Mouse (Mus musculus): ENCODE data around the gene Fjx1.

Gene Fjx1

GRCm38 (mm10) chr2:102451671-102452549 lies at the start of gene Fjx1:
Gene Fjx1, minus strand, starts transcription at chr2:102452499.
- peak; percentile 81 for DNase-seq (ENCODE audit: low spot score)

GRCm38 (mm10) chr2:102500001-102500689 lies 47.8 kb upstream of the Fjx1 start:
- DNase-seq (ENCODE audit: low spot score): no peak

GRCm38 (mm10) chr2:102480738-102481137 lies 28.4 kb upstream of the Fjx1 start:
- no peak for DNase-seq (ENCODE audit: low spot score)

- DNase-seq (ENCODE audit: low spot score): no peak
These were observed 23.8 kb upstream of the Fjx1 start for GRCm38 (mm10) chr2:102476101-102476500.

GRCm38 (mm10) chr2:102468645-102469044 lies 16.3 kb upstream of the Fjx1 start:
- no peak for DNase-seq (ENCODE audit: low spot score)

- DNase-seq (ENCODE audit: low spot score): no peak
These were observed 12.0 kb upstream of the Fjx1 start for GRCm38 (mm10) chr2:102464342-102464732.

- DNase-seq (ENCODE audit: low spot score): no peak
These were observed 11.5 kb upstream of the Fjx1 start for GRCm38 (mm10) chr2:102463587-102464341.

- DNase-seq (ENCODE audit: low spot score): no peak
These were observed 9.2 kb upstream of the Fjx1 start for GRCm38 (mm10) chr2:102461491-102461890.

GRCm38 (mm10) chr2:102455126-102455525 lies 2.8 kb upstream of the Fjx1 start:
- no peak for DNase-seq (ENCODE audit: low spot score)

GRCm38 (mm10) chr2:102453447-102453846 lies 1.1 kb upstream of the Fjx1 start:
- no peak for DNase-seq (ENCODE audit: low spot score)

- DNase-seq (ENCODE audit: low spot score): peak; percentile 44
These were observed 1.3 kb downstream of the Fjx1 start for GRCm38 (mm10) chr2:102450761-102451670.

GRCm38 (mm10) chr2:102450248-102450760 lies 2.0 kb downstream of the Fjx1 start:
- DNase-seq (ENCODE audit: low spot score): peak; percentile 56

GRCm38 (mm10) chr2:102449630-102450247 lies 2.6 kb downstream of the Fjx1 start:
- DNase-seq (ENCODE audit: low spot score): peak; percentile 34

GRCm38 (mm10) chr2:102449056-102449455 lies 3.2 kb downstream of the Fjx1 start:
- DNase-seq (ENCODE audit: low spot score): no peak

GRCm38 (mm10) chr2:102447831-102448230 lies 4.5 kb downstream of the Fjx1 start:
- DNase-seq (ENCODE audit: low spot score): no peak

GRCm38 (mm10) chr2:102446851-102447250 lies 5.4 kb downstream of the Fjx1 start:
- no peak for DNase-seq (ENCODE audit: low spot score)

GRCm38 (mm10) chr2:102437357-102438030 lies 14.8 kb downstream of the Fjx1 start:
- DNase-seq (ENCODE audit: low spot score): no peak

- no peak for DNase-seq (ENCODE audit: low spot score)
These were observed 18.4 kb downstream of the Fjx1 start for GRCm38 (mm10) chr2:102433879-102434278.

- peak; percentile 24 for DNase-seq (ENCODE audit: low spot score)
These were observed 21.2 kb downstream of the Fjx1 start for GRCm38 (mm10) chr2:102431084-102431483.

- DNase-seq (ENCODE audit: low spot score): no peak
These were observed 24.3 kb downstream of the Fjx1 start for GRCm38 (mm10) chr2:102427974-102428373.
